Mouse (Mus musculus) forebrain, embryonic 16.5 days (tissue): ENCODE results near the gene Leng9. TPM values are rescaled to one million over a fixed set of nuclear protein-coding genes. Genes with fewer than 3 reads are reported as not detected.

Experiments used
- ATAC-seq: fragments of 200-750 bp; cut with Nextera tagmentation; 2 replicates; pipeline ENCODE4 v1.8.0; 2017; ENCODE audit warnings: mild to moderate bottlenecking, moderate library complexity
- H3K27ac ChIP-seq: fragments of 300-500 bp; sonication (generic); 2 replicates; pipeline ENCODE4 v1.5.1; 2014; ENCODE audit warnings: low read length, control low read depth
- H3K27me3 ChIP-seq: fragments of 300-500 bp; sonication (generic); replicated peaks from 2 replicates; pipeline ENCODE4 v1.6.1; 2014; ENCODE audit warnings: low read length; ENCODE audit not compliant: control insufficient read depth, insufficient read depth
- H3K36me3 ChIP-seq: fragments of 300-500 bp; sonication (generic); 2 replicates; pipeline ENCODE4 v1.6.1; 2014; ENCODE audit not compliant: control insufficient read depth, insufficient read depth
- H3K4me1 ChIP-seq: fragments of 300-500 bp; sonication (generic); replicated peaks from 2 replicates; pipeline ENCODE4 v1.6.1; 2014; ENCODE audit warnings: low read length; ENCODE audit not compliant: control insufficient read depth, insufficient read depth
- H3K4me2 ChIP-seq: fragments of 300-500 bp; sonication (generic); 2 replicates; pipeline ENCODE4 v1.6.1; 2014; ENCODE audit warnings: mild to moderate bottlenecking, low read length, control low read depth
- H3K4me3 ChIP-seq: fragments of 300-500 bp; sonication (generic); replicated peaks from 2 replicates; pipeline ENCODE4 v1.5.1; 2014; ENCODE audit warnings: mild to moderate bottlenecking, low read length, control low read depth
- H3K9ac ChIP-seq: fragments of 300-500 bp; sonication (generic); replicated peaks from 2 replicates; pipeline ENCODE4 v1.6.1; 2014; ENCODE audit warnings: low read depth, low read length, control low read depth
- H3K9me3 ChIP-seq: fragments of 300-500 bp; sonication (generic); 2 replicates; pipeline ENCODE4 v1.6.1; 2016; ENCODE audit warnings: low read length; ENCODE audit not compliant: control insufficient read depth
- WGBS: fragments of 180-500 bp; shearing (Covaris S2); extraction: QIAGEN DNeasy Blood & Tissue Kit; methylation state at CpG from one replicate; pipeline ENCODE4 v1.1.7; 2014; 5-methylcytosine and 5-hydroxymethylcytosine counted together
- polyA plus RNA-seq: library from polyadenylated mRNA; unstranded; fragments of >200 nt; fragmentation: Nextera tagmentation; extraction: Ambion mirVana; gene quantifications from 2 replicates; pipeline ENCODE4 v1.2.1, GENCODE M21; 2015

The Leng9 gene
- polyA plus RNA-seq, 1 experiment from 2014 or later: 6.4 TPM

GRCm38 (mm10) chr7:4119976-4120921, 29.9 kb downstream of the Leng9 start:
- H3K4me2 ChIP-seq: peak overlapping the region; percentile 75
- peak; percentile 2 for ATAC-seq
- no peaks in the 10 kb centered on the region for H3K36me3 ChIP-seq
- peak overlapping the region; percentile 84 for H3K4me3 ChIP-seq
- H3K27ac ChIP-seq: peak overlapping the region; percentile 80
- H3K9ac ChIP-seq: peak overlapping the region; percentile 97
- no peaks in the 10 kb centered on the region for H3K27me3 ChIP-seq
- peaks cover 58% of the 10 kb centered on the region for H3K4me1 ChIP-seq
- WGBS: 5% methylated on average over 19 of the region's 19 CpGs
- no peaks in the 10 kb centered on the region for H3K9me3 ChIP-seq

DNA sequence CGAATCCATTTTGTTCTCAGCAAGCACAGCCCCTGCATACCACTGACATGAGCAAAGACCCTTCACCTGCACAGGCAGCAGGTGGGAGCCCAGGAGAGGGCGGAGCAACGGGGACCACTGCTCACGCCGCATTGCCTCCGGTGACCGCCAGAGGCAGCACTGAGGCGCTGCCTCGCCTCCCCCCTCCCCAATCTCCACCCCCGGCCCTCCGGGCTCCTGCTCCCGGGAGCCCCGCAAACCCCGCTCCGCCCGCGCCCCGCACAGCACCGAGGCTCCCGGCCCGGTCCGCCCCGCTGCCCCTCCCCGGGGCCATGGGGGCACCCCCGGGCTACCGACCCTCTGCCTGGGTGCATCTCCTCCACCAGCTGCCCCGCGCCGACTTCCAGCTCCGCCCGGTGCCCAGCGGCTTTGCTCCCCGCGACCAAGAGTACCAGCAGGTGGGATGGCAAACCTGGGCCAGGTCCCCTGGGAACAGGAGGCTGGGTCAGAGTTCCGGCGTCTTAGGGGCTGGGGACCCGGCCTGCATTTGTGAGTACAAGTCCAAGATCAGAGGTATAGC, 30.8 kb downstream of the Leng9 start, which contains the start of gene Ttyh1:
Gene Ttyh1, plus strand, starts transcription at position 65 of the 559 bp plus-strand sequence.
- H3K9ac ChIP-seq: peak within 1 kb of the TSS; percentile 97
- ATAC-seq: 0 out of 2 replicates have a peak, but pooled peaks have one; percentile 1
- H3K4me2 ChIP-seq: peak within 1 kb of the TSS; percentile 75
- under 1% methylated on average over 37 of the region's 37 CpGs for WGBS
- no peaks in the 10 kb centered on the region for H3K27me3 ChIP-seq
- H3K27ac ChIP-seq: peak within 1 kb of the TSS; percentile 80
- H3K36me3 ChIP-seq: no peaks in the 10 kb centered on the region
- no peaks in the 10 kb centered on the region for H3K9me3 ChIP-seq
- peak within 1 kb of the TSS; percentile 84 for H3K4me3 ChIP-seq
- H3K4me1 ChIP-seq: peaks cover 50% of the 10 kb centered on the region

DNA sequence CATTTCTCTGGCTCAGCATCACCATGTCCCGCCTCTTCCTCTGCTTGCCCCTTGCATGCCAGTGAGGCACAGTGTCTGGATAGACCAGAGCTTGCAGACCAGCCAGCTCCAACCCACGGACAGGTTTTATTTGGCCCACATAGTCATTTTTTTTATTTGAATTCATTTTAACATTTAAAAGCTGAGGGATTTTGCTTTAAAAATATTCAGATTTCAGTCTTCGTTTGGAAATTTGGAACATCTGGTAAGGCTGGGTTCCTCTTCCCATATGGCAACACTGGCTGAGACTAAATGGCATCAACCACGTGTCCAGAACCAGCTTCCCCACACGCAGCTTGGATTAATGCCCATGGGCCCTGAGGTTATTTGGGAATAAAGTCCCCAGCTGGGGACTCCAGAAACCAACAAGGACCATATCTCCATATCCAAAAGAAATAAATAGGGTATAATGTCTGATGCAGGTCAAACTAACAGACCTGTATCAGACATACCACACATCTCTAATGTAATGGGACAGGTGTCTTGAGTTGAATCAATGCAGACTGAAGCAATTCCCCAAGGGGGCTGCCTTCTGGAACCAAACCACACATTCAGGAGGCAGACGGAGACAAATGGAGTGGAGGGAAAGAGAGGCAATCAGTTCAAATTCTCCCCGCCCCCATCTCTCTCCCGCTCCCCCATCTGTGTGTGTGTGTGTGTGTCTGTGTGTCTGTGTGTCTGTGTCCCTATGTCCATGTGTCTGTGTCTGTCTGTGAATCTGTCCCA, 32.9 kb downstream of the Leng9 start:
- Histone ChIP-seq H3K36me3 (no peaks in the 10 kb centered on the region), H3K4me3 (no peak overlapping the region), H3K9me3 (no peaks in the 10 kb centered on the region), H3K27ac (no peak overlapping the region), H3K4me2 (no peak overlapping the region), H3K27me3 (no peaks in the 10 kb centered on the region), H3K4me1 (peaks cover 29% of the 10 kb centered on the region), H3K9ac (no peak overlapping the region)
- no peak for ATAC-seq
- WGBS: 57% methylated on average over 8 of the region's 8 CpGs

DNA sequence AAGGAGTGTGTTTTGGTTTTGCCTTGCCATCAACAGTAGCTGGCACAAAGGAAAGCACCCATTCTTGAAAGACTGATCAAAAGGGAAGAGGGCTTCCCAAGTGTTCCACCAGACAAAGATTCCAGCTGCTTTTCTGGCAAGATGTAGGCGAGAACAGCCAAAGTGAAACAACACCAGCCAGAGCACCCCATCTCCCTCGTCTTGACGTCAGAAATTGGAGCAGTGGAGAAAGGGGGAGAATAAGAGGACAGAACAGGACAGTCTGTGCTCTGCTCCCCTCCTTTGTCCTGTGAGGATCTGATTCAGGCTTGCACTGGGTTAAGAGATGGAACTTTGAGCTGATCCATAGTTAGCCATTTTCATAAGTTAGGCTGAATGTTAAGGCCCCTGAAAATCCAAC, 38.4 kb downstream of the Leng9 start:
- no peak overlapping the region for H3K4me2 ChIP-seq
- ATAC-seq: no peak
- H3K4me1 ChIP-seq: no peaks in the 10 kb centered on the region
- no peak overlapping the region for H3K9ac ChIP-seq
- H3K27me3 ChIP-seq: no peaks in the 10 kb centered on the region
- H3K4me3 ChIP-seq: no peak overlapping the region
- no peaks in the 10 kb centered on the region for H3K9me3 ChIP-seq
- H3K27ac ChIP-seq: no peak overlapping the region
- WGBS: 37% methylated on average over 3 of the region's 3 CpGs
- no peaks in the 10 kb centered on the region for H3K36me3 ChIP-seq

- H3K27ac ChIP-seq: no peak overlapping the region
- no peaks in the 10 kb centered on the region for H3K36me3 ChIP-seq
- no peak overlapping the region for H3K4me3 ChIP-seq
- no peak for ATAC-seq
- H3K27me3 ChIP-seq: no peaks in the 10 kb centered on the region
- no peak overlapping the region for H3K4me2 ChIP-seq
- H3K4me1 ChIP-seq: no peaks in the 10 kb centered on the region
- no peaks in the 10 kb centered on the region for H3K9me3 ChIP-seq
- WGBS: 15% methylated on average over 4 of the region's 4 CpGs
- no peak overlapping the region for H3K9ac ChIP-seq
Observed at GRCm38 (mm10) chr7:4103411-4103810, 46.8 kb downstream of the Leng9 start.

GRCm38 (mm10) chr7:4101144-4101543, 49.0 kb downstream of the Leng9 start:
- Histone ChIP-seq H3K9ac (no peak overlapping the region), H3K4me1 (no peaks in the 10 kb centered on the region), H3K9me3 (no peaks in the 10 kb centered on the region), H3K4me3 (no peak overlapping the region), H3K27ac (no peak overlapping the region), H3K27me3 (no peaks in the 10 kb centered on the region), H3K4me2 (no peak overlapping the region), H3K36me3 (no peaks in the 10 kb centered on the region)
- 77% methylated on average over 5 of the region's 5 CpGs for WGBS
- no peak for ATAC-seq

DNA sequence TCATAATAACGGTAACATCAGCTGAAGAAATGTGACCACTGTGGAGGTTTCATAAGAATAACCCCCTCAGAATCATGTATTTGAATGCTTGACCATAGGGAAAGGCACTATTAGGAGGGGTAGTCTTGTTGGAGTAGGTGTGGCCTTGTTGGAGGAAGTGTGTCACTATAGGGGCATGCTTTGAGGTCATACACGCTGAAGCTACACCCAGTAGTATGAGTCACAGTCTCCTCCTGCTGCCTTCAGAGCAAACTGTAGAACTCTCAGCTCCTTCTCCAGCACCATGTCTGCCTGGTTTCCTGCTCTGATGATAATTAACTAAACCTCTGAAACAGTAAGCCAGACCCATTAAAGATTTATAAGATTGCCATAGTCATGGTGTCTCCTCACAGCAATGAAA, 51.3 kb downstream of the Leng9 start:
- H3K4me2 ChIP-seq: no peak overlapping the region
- WGBS: 76% methylated on average over 2 of the region's 2 CpGs
- H3K27ac ChIP-seq: no peak overlapping the region
- no peaks in the 10 kb centered on the region for H3K36me3 ChIP-seq
- ATAC-seq: no peak
- no peaks in the 10 kb centered on the region for H3K4me1 ChIP-seq
- H3K9ac ChIP-seq: no peak overlapping the region
- no peaks in the 10 kb centered on the region for H3K9me3 ChIP-seq
- no peaks in the 10 kb centered on the region for H3K27me3 ChIP-seq
- no peak overlapping the region for H3K4me3 ChIP-seq

DNA sequence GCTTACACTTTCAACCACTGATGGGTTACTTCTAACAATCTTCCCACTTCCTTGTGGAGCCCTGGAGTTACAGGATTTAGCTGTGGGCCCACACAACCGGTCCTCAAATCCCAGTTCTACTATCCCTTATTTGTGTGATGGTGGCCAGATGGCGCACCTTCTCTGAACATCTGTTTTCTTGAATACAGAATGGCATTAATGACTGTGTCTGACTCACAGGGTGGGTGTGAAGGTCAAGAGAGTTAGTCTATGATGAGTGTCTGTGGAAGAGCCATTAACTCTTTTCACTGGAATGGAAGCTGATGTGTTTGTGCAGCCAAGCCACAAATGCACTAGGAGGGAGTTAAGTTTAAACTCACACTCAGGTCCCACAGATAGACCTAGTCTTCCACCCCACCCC, 51.9 kb downstream of the Leng9 start:
- ATAC-seq: no peak
- Histone ChIP-seq H3K9me3 (no peaks in the 10 kb centered on the region), H3K4me3 (no peak overlapping the region), H3K36me3 (no peaks in the 10 kb centered on the region), H3K27me3 (no peaks in the 10 kb centered on the region), H3K4me1 (no peaks in the 10 kb centered on the region), H3K9ac (no peak overlapping the region), H3K27ac (no peak overlapping the region), H3K4me2 (no peak overlapping the region)
- 86% methylated on average over 2 of the region's 2 CpGs for WGBS
